Mouse (Mus musculus) limb, embryonic 13.5 days (tissue): ENCODE measurements at regions not wholly inside any gene's neighbourhood (a gene's known extent, or its start where the extent isn't known, plus 50 kb on each side); places are given as distances from the start of the nearest gene placed in this dataset.

ENCODE experiments used
- ATAC-seq: fragments of 200-750 bp; cut with Nextera tagmentation; 2 replicates; pipeline ENCODE4 v1.8.0; 2017; ENCODE audit warnings: low read depth, moderate number of reproducible peaks, moderate TSS enrichment; ENCODE audit not compliant: low FRiP score
- H3K27ac ChIP-seq: fragments of 300-500 bp; sonication (generic); 2 replicates; pipeline ENCODE4 v1.5.1; 2015; ENCODE audit warnings: inconsistent platforms, mild to moderate bottlenecking, moderate library complexity
- H3K27me3 ChIP-seq: fragments of 300-500 bp; sonication (generic); 2 replicates; pipeline ENCODE4 v1.6.1; 2015; ENCODE audit warnings: mild to moderate bottlenecking, inconsistent platforms
- H3K36me3 ChIP-seq: fragments of 300-500 bp; sonication (generic); 2 replicates; pipeline ENCODE4 v1.6.1; 2015; ENCODE audit warnings: inconsistent platforms, mild to moderate bottlenecking, moderate library complexity
- H3K4me1 ChIP-seq: fragments of 300-500 bp; sonication (generic); 2 replicates; pipeline ENCODE4 v1.6.1; 2015; ENCODE audit warnings: inconsistent platforms
- H3K4me2 ChIP-seq: fragments of 300-500 bp; sonication (generic); replicated peaks from 2 replicates; pipeline ENCODE4 v1.6.1; 2015; ENCODE audit warnings: inconsistent platforms, mild to moderate bottlenecking, moderate library complexity
- H3K4me3 ChIP-seq: fragments of 300-500 bp; sonication (generic); 2 replicates; pipeline ENCODE4 v1.5.1; 2015; ENCODE audit warnings: moderate library complexity, mild to moderate bottlenecking, inconsistent platforms
- H3K9ac ChIP-seq: fragments of 300-500 bp; sonication (generic); 2 replicates; pipeline ENCODE4 v1.6.1; 2015; ENCODE audit warnings: mild to moderate bottlenecking, inconsistent platforms
- H3K9me3 ChIP-seq: fragments of 300-500 bp; sonication (generic); 2 replicates; pipeline ENCODE4 v1.6.1; 2016; ENCODE audit warnings: inconsistent platforms
- WGBS: fragments of 180-500 bp; shearing (Covaris S2); methylation state at CpG from one replicate; pipeline ENCODE4 v1.1.7; 2015; 5-methylcytosine and 5-hydroxymethylcytosine counted together

DNA sequence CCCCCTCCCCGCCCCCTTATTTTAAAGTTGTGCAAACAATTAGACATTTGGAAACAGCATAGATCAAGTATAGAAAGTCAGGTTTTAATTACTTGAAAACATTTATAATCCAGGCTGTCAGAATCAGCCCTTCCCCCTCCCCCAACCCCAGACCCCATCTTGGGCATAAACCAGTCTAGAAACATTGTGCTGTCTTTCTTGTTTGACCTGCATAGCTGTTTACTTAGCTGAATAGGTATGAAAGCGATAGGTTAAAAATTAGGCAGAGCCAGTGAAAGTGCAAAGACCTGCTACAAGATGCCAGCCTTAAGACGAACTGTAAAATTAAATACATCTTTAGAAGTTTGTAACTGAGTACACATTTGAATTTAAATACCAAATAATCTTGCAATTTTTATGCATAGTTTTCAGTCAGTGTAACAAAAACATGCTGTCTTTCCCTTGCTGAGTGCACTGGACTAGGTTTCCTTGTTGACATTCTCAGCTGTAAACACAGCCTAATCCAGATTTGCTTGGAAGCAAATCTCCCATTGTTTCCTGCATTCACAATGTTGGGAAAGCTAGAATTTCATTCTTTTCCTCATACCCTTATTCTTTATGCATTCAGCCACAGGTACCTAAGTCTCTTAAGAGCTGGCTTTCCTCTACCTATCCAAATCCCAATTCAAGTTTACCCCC is 234.2 kb upstream of the Tbx18 start:
- no peak overlapping the region for H3K4me2 ChIP-seq
- H3K9ac ChIP-seq = no peak overlapping the region
- peaks cover 7% of the 10 kb centered on the region; the same call in 1 of the 2 replicates for H3K9me3 ChIP-seq
- no peaks in the 10 kb centered on the region for H3K36me3 ChIP-seq
- ATAC-seq = no peak
- H3K27me3 ChIP-seq = peaks cover 5% of the 10 kb centered on the region; the same call in 1 of the 2 replicates
- H3K4me3 ChIP-seq = no peak overlapping the region
- no peak overlapping the region for H3K27ac ChIP-seq
- H3K4me1 ChIP-seq = peaks cover 8% of the 10 kb centered on the region
- WGBS = 52% methylated on average over 3 of the region's 3 CpGs

DNA sequence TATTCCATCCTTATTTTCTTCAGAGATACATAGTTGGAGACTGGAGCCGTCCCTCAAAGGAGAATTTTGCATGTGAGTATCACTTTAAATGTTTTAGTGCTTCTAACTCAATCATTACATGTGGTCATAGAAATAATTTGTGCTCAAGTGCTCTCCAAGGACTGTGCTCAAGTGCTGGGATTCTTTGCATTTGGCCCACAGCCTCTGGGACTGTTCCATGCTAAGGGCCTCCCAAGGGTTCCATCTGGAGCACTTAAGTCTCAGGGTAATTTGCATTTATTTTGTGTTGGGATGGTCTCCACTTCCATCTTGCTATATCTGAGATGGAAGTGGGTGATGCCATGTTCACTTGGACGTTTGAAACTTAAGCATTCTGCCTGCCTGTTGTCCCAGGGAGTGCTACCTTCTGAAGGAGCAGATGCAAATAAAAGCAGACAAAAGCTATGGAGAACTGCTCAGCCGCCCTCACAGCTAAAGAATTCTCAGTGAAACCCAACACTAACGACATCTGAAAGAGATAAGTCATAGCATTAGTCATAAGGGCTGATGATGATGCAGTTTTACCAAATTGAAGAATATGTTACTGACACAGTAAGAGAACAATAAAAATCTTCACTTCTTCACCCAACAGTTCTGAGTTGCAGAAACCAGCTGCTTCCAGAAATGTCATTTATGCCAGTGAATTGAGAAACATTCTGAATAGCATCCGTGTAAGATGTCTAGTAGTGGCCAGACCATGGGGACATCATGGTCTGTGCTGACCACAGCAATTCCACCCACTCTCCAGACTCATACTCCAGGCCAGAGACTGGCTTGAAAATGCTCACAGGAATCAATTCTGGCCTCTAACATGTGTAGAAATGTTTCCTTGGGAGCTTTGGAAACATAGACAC is 237.4 kb upstream of the Tbx18 start:
- Histone ChIP-seq H3K9ac (no peak overlapping the region), H3K36me3 (no peaks in the 10 kb centered on the region), H3K4me1 (peaks cover 8% of the 10 kb centered on the region), H3K4me3 (no peak overlapping the region), H3K9me3 (no peaks in the 10 kb centered on the region), H3K27me3 (peaks cover 5% of the 10 kb centered on the region; the same call in 1 of the 2 replicates), H3K4me2 (no peak overlapping the region), H3K27ac (no peak overlapping the region)
- 66% methylated on average over 5 of the region's 5 CpGs for WGBS
- no peak for ATAC-seq

DNA sequence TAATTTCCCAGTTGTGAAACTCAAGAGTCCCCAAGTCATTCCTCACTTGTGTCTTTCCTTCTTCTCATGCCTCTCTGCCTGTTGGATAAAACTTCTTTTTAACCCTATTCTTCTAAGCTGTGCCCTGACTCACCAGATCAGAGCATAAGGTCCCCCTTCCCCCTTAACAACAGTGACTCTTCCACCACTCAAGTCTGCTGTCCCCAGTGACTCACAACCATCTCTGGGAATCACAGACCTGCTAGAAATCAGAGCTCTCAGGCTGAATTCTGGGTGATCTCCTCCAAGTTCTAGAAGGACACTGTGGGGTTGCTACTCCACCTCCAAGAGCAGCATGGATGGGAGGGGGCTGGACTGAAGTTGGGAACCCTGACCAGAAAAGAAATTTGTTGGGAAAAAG is 239.5 kb upstream of the Tbx18 start:
- no peak overlapping the region for H3K4me3 ChIP-seq
- H3K9ac ChIP-seq = no peak overlapping the region
- no peaks in the 10 kb centered on the region for H3K36me3 ChIP-seq
- ATAC-seq = no peak
- peaks cover 5% of the 10 kb centered on the region for H3K27me3 ChIP-seq
- no peak overlapping the region for H3K4me2 ChIP-seq
- H3K4me1 ChIP-seq = no peaks in the 10 kb centered on the region
- no peaks in the 10 kb centered on the region for H3K9me3 ChIP-seq
- H3K27ac ChIP-seq = no peak overlapping the region

DNA sequence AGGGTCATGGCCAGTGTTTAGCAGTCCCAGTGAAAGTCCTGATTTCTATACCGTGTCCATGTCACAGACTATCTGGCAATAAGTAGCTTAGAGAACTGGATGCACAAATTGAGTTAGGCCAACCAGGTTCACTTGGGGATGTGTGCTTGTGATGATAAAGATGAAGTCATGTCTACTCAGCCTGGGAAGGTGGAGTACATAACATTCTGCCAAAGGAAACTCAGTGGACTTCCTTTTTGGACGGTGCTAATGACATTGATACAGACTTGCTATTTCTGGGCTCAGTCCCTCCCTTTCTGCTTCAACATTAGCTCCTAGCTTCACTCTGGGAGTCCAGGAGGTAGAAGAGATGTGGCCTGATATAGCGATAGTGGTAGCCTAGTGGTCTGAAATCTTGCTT is 240.7 kb upstream of the Tbx18 start:
- Histone ChIP-seq H3K9me3 (no peaks in the 10 kb centered on the region), H3K4me3 (no peak overlapping the region), H3K36me3 (no peaks in the 10 kb centered on the region), H3K4me2 (no peak overlapping the region), H3K27ac (no peak overlapping the region), H3K9ac (no peak overlapping the region), H3K4me1 (no peaks in the 10 kb centered on the region), H3K27me3 (peaks cover under 1% of the 10 kb centered on the region)
- ATAC-seq = no peak
- 87% methylated on average over 3 of the region's 3 CpGs for WGBS

DNA sequence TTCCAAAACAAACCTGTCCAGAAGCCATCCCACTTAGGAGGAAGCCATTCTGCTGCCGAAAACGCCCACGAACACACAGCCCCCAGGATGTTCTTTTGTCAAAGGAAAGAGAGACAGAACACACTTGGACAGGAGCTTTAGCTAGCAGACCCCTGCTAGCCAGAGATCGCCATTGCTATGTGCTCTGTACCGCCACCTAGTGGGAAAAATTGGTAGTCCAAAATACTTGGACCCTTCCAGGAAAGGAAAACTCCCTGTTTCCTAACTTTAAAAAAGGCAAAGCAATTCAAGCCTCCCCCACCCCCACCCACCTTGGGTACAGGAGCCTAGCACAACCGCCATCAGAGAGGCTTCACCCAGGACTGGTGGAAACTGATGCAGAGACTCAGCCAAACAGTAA is 242.5 kb upstream of the Tbx18 start:
- no peak overlapping the region for H3K9ac ChIP-seq
- no peaks in the 10 kb centered on the region; the same call in 1 of the 2 replicates for H3K27me3 ChIP-seq
- H3K4me1 ChIP-seq = no peaks in the 10 kb centered on the region
- no peak overlapping the region for H3K27ac ChIP-seq
- H3K9me3 ChIP-seq = no peaks in the 10 kb centered on the region
- 50% methylated on average over 6 of the region's 6 CpGs for WGBS
- no peak for ATAC-seq
- H3K4me2 ChIP-seq = no peak overlapping the region
- H3K36me3 ChIP-seq = no peaks in the 10 kb centered on the region
- no peak overlapping the region for H3K4me3 ChIP-seq

DNA sequence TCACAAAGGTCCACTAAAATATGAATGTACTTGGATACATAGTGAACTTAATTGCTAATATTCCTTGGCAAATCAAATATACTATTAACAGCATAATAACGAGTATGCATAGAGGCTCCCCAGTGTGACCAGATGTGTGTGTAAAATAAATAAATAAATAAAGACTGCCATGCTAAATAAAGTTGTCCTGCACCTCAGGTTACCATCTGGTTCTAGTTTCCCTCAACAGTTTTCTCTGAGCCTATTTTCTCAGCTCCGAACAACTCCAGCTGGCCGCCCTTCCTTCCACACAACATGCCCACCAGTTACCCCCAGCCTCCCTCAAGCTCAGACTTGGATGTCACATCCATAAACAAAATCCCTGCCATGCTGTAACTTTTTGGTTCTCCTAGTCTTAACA is 253.8 kb upstream of the Tbx18 start:
- Histone ChIP-seq H3K27me3 (peaks cover 5% of the 10 kb centered on the region; the same call in 1 of the 2 replicates), H3K4me3 (no peak overlapping the region), H3K9me3 (peaks cover 6% of the 10 kb centered on the region), H3K9ac (no peak overlapping the region), H3K27ac (no peak overlapping the region), H3K4me2 (no peak overlapping the region), H3K4me1 (peaks cover 27% of the 10 kb centered on the region), H3K36me3 (no peaks in the 10 kb centered on the region)
- ATAC-seq = peak; percentile 78
- 17% methylated on average over 3 of the region's 3 CpGs for WGBS

DNA sequence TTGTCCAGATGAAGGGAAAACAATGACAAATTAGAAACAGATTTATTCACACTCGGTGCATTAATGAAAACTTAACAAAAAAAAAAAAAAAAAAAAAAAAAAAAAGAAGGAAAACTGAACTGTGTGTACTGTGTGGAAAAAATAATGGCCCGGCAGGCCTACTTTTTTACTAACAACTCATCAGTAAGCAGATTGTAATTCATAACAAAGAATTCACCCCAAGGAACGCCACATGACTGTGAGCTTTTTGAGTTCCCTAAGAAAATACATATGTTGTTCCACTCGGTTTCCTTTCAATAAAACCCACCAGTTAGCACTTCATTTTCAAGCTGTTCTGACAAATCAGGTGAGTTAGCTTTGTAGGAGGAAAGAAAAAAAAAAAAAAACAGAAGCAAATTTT is 254.4 kb upstream of the Tbx18 start:
- Histone ChIP-seq H3K4me2 (no peak overlapping the region), H3K4me3 (no peak overlapping the region), H3K36me3 (no peaks in the 10 kb centered on the region), H3K27me3 (peaks cover under 1% of the 10 kb centered on the region; the same call in 1 of the 2 replicates), H3K27ac (no peak overlapping the region), H3K9ac (no peak overlapping the region), H3K9me3 (peaks cover 6% of the 10 kb centered on the region), H3K4me1 (peaks cover 27% of the 10 kb centered on the region)
- 18% methylated on average over 4 of the region's 4 CpGs for WGBS
- ATAC-seq = peak; percentile 46; the same call in 1 of the 2 replicates

DNA sequence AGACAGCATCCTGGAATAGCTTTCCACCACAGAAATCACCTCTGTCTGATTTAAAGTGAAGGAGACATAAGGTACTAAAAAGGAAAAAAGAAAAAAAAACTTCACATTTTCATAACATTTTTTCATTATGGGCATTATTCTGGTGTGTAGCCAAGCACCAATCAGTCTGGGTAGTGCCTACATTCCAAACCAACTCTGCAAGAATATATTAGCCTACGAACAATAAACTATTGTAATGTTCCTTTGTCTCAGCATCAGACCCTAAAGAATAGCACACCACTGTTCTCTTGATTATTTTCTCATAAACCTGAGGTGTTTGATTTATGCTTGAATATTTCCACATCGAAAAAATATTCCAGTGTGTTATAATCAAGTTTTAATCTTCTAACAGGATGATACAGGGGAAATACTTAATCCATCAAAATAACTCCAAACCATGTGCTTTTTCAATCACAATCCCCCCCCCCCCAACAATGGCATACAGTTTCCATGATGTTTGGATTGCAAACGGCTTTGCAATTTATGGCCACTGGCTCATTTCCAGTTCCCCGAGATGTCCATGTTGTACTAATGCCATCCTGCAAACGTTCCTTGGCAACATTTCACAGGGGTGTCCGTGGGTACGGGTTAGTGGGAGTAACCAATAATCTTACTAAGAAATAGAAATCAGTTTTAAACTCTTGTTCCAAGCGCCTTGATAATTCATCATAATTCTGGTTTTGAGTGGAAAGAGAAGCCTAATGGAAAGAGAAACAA is 275.1 kb upstream of the Tbx18 start:
- Histone ChIP-seq H3K4me3 (no peak overlapping the region), H3K9ac (no peak overlapping the region), H3K9me3 (no peaks in the 10 kb centered on the region), H3K4me1 (no peaks in the 10 kb centered on the region), H3K27me3 (no peaks in the 10 kb centered on the region), H3K27ac (no peak overlapping the region), H3K4me2 (no peak overlapping the region), H3K36me3 (no peaks in the 10 kb centered on the region)
- WGBS = 69% methylated on average over 8 of the region's 8 CpGs
- ATAC-seq = no peak

DNA sequence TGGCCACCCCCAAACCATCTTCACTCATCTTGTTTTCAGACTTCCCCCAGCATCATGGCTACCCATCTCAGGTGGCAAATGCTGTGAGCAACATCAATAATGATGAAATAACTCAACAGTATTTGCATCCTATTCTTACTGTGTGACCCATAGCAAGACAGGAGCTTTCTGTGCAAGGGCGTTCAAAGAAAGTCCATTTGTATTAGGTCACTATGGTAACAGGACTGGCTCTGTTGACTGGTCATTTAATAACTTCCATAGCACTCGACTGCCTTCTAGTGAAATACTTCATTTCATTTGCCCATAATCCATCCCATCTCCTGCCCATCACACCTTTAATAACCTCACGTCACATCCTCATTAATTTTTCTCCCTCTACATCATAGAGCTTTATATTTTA is 292.7 kb upstream of the Tbx18 start:
- Histone ChIP-seq H3K36me3 (no peaks in the 10 kb centered on the region), H3K9me3 (peaks cover 9% of the 10 kb centered on the region), H3K4me2 (no peak overlapping the region), H3K27me3 (no peaks in the 10 kb centered on the region), H3K9ac (no peak overlapping the region), H3K4me1 (0 out of 2 replicates have a peak, but pooled peaks cover 7% of the 10 kb centered on the region), H3K4me3 (no peak overlapping the region), H3K27ac (no peak overlapping the region)
- 37% methylated on average over 3 of the region's 3 CpGs for WGBS
- no peak for ATAC-seq

DNA sequence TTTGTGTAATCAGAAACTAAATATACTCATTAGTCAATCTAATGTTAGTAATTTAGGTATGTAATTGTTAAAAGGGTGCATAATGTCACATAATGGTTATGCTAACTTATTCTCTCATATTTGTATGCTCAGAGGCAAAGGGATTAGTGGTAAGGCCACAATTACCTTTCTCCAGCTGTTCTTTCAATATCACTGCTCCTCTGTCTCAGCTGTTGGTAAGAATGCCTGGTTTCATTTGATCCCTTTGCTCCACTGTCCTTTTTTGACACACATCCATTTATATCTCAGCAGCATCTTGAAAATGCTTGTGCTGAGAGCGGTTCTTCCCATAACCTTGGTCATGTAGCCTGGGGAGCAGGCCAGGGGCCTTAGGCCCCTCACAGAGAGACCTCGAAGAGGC is 294.9 kb upstream of the Tbx18 start:
- no peak overlapping the region for H3K4me2 ChIP-seq
- 74% methylated on average over 2 of the region's 2 CpGs for WGBS
- H3K27ac ChIP-seq = no peak overlapping the region
- no peak overlapping the region for H3K9ac ChIP-seq
- H3K27me3 ChIP-seq = no peaks in the 10 kb centered on the region
- no peaks in the 10 kb centered on the region for H3K36me3 ChIP-seq
- no peak for ATAC-seq
- H3K4me3 ChIP-seq = no peak overlapping the region
- H3K4me1 ChIP-seq = 0 out of 2 replicates have a peak, but pooled peaks cover 7% of the 10 kb centered on the region
- no peaks in the 10 kb centered on the region for H3K9me3 ChIP-seq

DNA sequence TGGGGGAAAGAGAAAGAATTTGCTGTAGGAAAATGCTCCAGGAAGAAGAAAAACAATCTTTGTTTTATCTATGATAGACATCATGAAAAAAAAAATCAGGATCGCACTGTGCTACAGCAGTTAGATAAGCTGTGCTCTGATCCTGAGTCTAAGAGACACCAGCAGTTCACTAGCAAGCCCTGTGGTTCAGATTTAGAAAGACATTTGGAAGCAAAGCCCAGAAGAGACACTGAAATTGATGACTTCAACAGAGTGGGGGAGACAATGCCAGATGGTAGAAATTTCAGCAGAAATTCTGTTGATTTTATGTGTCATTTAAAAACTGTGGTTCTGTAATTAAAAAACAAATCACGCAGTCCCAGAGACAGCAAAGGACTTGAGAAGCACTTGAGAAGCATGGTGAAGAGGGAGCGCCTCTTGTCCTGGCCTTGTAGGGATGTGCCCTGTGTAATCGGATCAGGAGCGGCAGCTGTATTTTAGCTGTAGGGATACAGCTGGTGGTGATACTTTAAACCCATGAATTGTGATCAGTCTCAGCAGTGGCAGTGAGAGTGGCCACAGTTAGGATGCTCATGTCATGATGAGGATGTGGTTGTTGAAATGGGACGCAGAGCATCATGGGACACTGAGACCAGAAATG is 296.4 kb upstream of the Nt5e start:
- no peak overlapping the region for H3K4me3 ChIP-seq
- no peaks in the 10 kb centered on the region for H3K36me3 ChIP-seq
- H3K9me3 ChIP-seq = no peaks in the 10 kb centered on the region
- no peaks in the 10 kb centered on the region; the same call in 1 of the 2 replicates for H3K4me1 ChIP-seq
- H3K27me3 ChIP-seq = no peaks in the 10 kb centered on the region
- 82% methylated on average over 6 of the region's 6 CpGs for WGBS
- no peak overlapping the region for H3K27ac ChIP-seq
- H3K9ac ChIP-seq = no peak overlapping the region
- peak; percentile 66 for ATAC-seq
- no peak overlapping the region for H3K4me2 ChIP-seq
